Mouse (Mus musculus) G1E (cell line): ENCODE results near the gene Cep295nl.

Source experiments
- CTCF ChIP-seq: IDR thresholded peaks from 2 replicates; pipeline ENCODE4 v1.5.1; 2012; ENCODE audit warnings: low read depth, low read length, inconsistent platforms, mixed read lengths
- GATA1 ChIP-seq: IDR thresholded peaks from 2 replicates; pipeline ENCODE4 v1.6.1; 2012; ENCODE audit warnings: borderline replicate concordance, low read length, inconsistent platforms, mixed read lengths
- POLR2AphosphoS5 ChIP-seq: IDR thresholded peaks from 2 replicates; pipeline ENCODE4 v1.6.1; 2012; ENCODE audit warnings: low read depth, low read length, inconsistent platforms; ENCODE audit not compliant: insufficient replicate concordance
- TAL1 ChIP-seq: conservative IDR thresholded peaks from 2 replicates; pipeline ENCODE4 v1.6.1; 2012; ENCODE audit warnings: low read depth, low read length, inconsistent platforms, mixed read lengths

- TF ChIP-seq CTCF (no peak), POLR2AphosphoS5 (no peak), TAL1 (no peak), GATA1 (no peak)
Observed at GRCm38 (mm10) chr11:118297967-118298366, 44.3 kb downstream of the Cep295nl start.
